Mouse (Mus musculus): ENCODE results near the gene Akt3. TPM values are rescaled to one million over a fixed set of nuclear protein-coding genes. Genes with fewer than 3 reads are reported as not detected.

Akt3 gene
- polyA plus RNA-seq, 1 experiment from 2014 or later, result 26.2 TPM

DNA sequence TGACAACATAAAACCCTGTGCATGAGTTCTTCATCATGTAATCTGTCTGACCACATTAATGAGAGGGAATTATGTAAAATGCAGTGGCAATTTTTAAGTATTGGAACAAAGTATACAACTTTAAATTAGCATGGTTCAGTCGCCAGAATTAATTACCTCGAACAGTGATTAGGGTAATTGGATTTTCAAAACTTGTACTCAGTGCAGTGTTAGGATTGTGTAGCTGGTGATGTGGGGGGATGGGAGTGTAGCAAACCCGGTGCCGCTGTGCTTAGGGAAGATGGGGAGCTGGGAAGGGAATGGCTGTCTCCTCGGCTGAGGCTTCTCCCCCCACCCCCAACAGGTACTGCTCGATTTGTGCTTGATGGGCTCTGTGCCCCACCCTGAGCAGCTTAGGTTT lies 255.1 kb downstream of the Akt3 start:
- Histone ChIP-seq H3K27ac (no peak overlapping the region), H3K4me1 (replicated peaks; ENCODE audit: control insufficient read depth, insufficient read depth, low read length) (peaks cover 19% of the 10 kb centered on the region), H3K9ac (no peak overlapping the region), H3K36me3 (replicated peaks; ENCODE audit: control insufficient read depth, insufficient read depth) (no peaks in the 10 kb centered on the region), H3K27me3 (ENCODE audit: control insufficient read depth, insufficient read depth, low read length) (no peaks in the 10 kb centered on the region), H3K9me3 (ENCODE audit: control insufficient read depth, low read length) (no peaks in the 10 kb centered on the region), H3K4me2 (replicated peaks) (no peak overlapping the region), H3K4me3 (replicated peaks; ENCODE audit: low read length) (no peak overlapping the region)
- DNase-seq (ENCODE audit: low spot score) (no peak), ATAC-seq (ENCODE audit: low FRiP score) (no peak)
- WGBS, result 53% methylated on average over 6 of the region's 6 CpGs

GRCm38 (mm10) chr1:176999011-176999410 lies 259.0 kb downstream of the Akt3 start:
- Histone ChIP-seq H3K4me3 (replicated peaks; ENCODE audit: low read length) (no peak overlapping the region), H3K9ac (no peak overlapping the region), H3K9me3 (ENCODE audit: control insufficient read depth, low read length) (no peaks in the 10 kb centered on the region), H3K36me3 (replicated peaks; ENCODE audit: control insufficient read depth, insufficient read depth) (no peaks in the 10 kb centered on the region), H3K27me3 (ENCODE audit: control insufficient read depth, insufficient read depth, low read length) (no peaks in the 10 kb centered on the region), H3K4me1 (replicated peaks; ENCODE audit: control insufficient read depth, insufficient read depth, low read length) (peaks cover 50% of the 10 kb centered on the region), H3K27ac (peak overlapping the region; percentile 76; the same call in 1 of the 2 replicates), H3K4me2 (replicated peaks) (no peak overlapping the region)
- peak; percentile 59 for ATAC-seq (ENCODE audit: low FRiP score)
- peak; percentile 59 for DNase-seq (ENCODE audit: low spot score)
- 12% methylated on average over 6 of the region's 6 CpGs for WGBS

GRCm38 (mm10) chr1:176997711-176998689 lies 260.0 kb downstream of the Akt3 start:
- Histone ChIP-seq H3K27me3 (ENCODE audit: control insufficient read depth, insufficient read depth, low read length) (no peaks in the 10 kb centered on the region), H3K36me3 (replicated peaks; ENCODE audit: control insufficient read depth, insufficient read depth) (no peaks in the 10 kb centered on the region), H3K4me1 (replicated peaks; ENCODE audit: control insufficient read depth, insufficient read depth, low read length) (peaks cover 55% of the 10 kb centered on the region), H3K9ac (peak overlapping the region; percentile 51), H3K4me2 (replicated peaks) (peak overlapping the region; percentile 46), H3K9me3 (ENCODE audit: control insufficient read depth, low read length) (no peaks in the 10 kb centered on the region), H3K4me3 (replicated peaks; ENCODE audit: low read length) (no peak overlapping the region), H3K27ac (peak overlapping the region; percentile 76)
- ATAC-seq (ENCODE audit: low FRiP score) (peak; percentile 21; the same call in 1 of the 2 replicates), DNase-seq (ENCODE audit: low spot score) (no peak)
- 17% methylated on average over 33 of the region's 33 CpGs for WGBS

DNA sequence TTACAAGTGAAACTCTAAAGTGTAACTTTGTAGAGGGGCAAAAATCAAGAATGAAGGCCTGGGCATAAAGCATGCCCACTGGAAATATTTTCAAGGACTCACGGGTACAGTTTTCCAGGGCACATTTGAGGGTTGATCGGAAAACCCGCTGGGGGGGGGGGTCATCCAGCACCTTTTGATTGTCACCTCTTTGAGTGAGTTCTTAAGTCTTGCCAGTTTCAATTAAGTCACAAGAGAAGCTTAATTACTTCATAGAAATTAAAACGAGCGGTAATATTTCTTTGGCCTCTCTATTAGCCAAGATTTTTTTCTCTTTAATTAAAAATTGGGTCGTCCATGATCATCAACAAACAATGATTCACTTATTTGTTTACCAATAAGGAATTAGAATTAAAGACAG lies 260.7 kb downstream of the Akt3 start:
- Histone ChIP-seq H3K9me3 (ENCODE audit: control insufficient read depth, low read length) (no peaks in the 10 kb centered on the region), H3K27ac (peak overlapping the region; percentile 76), H3K4me2 (replicated peaks) (peak overlapping the region; percentile 46), H3K4me1 (replicated peaks; ENCODE audit: control insufficient read depth, insufficient read depth, low read length) (peaks cover 55% of the 10 kb centered on the region), H3K36me3 (replicated peaks; ENCODE audit: control insufficient read depth, insufficient read depth) (no peaks in the 10 kb centered on the region), H3K9ac (peak overlapping the region; percentile 51; the same call in 1 of the 2 replicates), H3K27me3 (ENCODE audit: control insufficient read depth, insufficient read depth, low read length) (no peaks in the 10 kb centered on the region), H3K4me3 (replicated peaks; ENCODE audit: low read length) (no peak overlapping the region)
- WGBS, result 24% methylated on average over 6 of the region's 6 CpGs
- DNase-seq (ENCODE audit: low spot score), result no peak
- no peak for ATAC-seq (ENCODE audit: low FRiP score)

DNA sequence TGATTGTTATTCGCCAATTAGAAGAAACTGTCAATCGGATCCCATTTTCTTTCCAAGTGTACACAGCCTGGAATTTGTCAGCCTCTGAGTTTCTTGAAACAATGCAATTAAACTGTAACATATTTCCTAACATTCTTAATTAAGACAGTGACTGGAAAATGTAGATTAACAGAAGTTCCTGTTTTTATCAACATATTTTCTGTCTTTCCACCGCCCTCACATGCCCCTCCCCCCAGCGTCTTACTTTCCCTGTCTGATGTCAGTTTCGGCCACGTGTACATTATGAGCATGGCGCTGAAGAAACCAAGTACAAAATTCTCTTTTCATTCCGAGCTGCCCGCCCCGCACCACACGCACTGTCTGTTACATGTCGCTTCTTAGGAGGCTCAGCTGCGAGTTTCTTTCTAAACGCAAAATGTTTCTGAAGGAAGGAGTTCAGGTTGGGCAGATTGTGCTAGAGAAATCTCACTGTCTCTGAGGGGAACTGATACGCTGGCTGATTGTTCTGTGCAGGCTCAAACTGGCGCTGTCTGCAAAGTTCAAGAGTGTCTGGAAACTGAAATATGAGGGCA lies 261.3 kb downstream of the Akt3 start:
- 16% methylated on average over 16 of the region's 16 CpGs for WGBS
- H3K4me1 ChIP-seq (replicated peaks; ENCODE audit: control insufficient read depth, insufficient read depth, low read length), result peaks cover 55% of the 10 kb centered on the region
- ATAC-seq (ENCODE audit: low FRiP score), result no peak

GRCm38 (mm10) chr1:176996166-176996565 lies 261.8 kb downstream of the Akt3 start:
- Histone ChIP-seq H3K4me2 (replicated peaks) (no peak overlapping the region), H3K27ac (no peak overlapping the region), H3K9ac (no peak overlapping the region), H3K9me3 (ENCODE audit: control insufficient read depth, low read length) (no peaks in the 10 kb centered on the region), H3K36me3 (replicated peaks; ENCODE audit: control insufficient read depth, insufficient read depth) (no peaks in the 10 kb centered on the region), H3K4me1 (replicated peaks; ENCODE audit: control insufficient read depth, insufficient read depth, low read length) (peaks cover 55% of the 10 kb centered on the region), H3K4me3 (replicated peaks; ENCODE audit: low read length) (no peak overlapping the region), H3K27me3 (ENCODE audit: control insufficient read depth, insufficient read depth, low read length) (no peaks in the 10 kb centered on the region)
- WGBS, result 69% methylated on average over 3 of the region's 3 CpGs
- DNase-seq (ENCODE audit: low spot score) (no peak), ATAC-seq (ENCODE audit: low FRiP score) (no peak)

More for the DNA sequence above, 261.3 kb downstream of the Akt3 start:
- H3K27me3 ChIP-seq (ENCODE audit: control insufficient read depth, insufficient read depth, low read length), result no peaks in the 10 kb centered on the region
- H3K36me3 ChIP-seq (replicated peaks; ENCODE audit: control insufficient read depth, insufficient read depth), result no peaks in the 10 kb centered on the region
- no peak overlapping the region for H3K4me3 ChIP-seq (replicated peaks; ENCODE audit: low read length)
- no peak overlapping the region for H3K9ac ChIP-seq
- peak; percentile 50 for DNase-seq (ENCODE audit: low spot score)
- H3K9me3 ChIP-seq (ENCODE audit: control insufficient read depth, low read length), result no peaks in the 10 kb centered on the region
- peak overlapping the region; percentile 41 for H3K4me2 ChIP-seq (replicated peaks)
- H3K27ac ChIP-seq, result peak overlapping the region; percentile 50; the same call in 1 of the 2 replicates

DNA sequence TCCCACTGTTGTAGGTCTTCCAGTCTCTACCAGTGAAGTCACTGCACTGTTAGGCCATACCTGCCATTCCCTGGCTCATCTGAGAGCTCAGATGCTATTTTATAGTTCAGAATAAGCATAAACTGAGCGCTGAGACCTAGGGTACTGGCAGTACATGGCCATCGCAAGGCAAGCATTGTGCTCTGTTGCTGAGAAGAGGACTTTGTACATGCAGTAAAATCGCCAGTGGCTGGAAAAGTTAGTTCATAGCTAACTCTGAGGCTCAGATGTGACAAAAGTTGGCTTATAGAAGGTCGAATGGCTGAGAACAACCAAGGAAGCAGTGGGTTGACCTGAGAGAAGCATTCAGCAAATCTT lies 262.6 kb downstream of the Akt3 start:
- 78% methylated on average over 4 of the region's 4 CpGs for WGBS
- Histone ChIP-seq H3K36me3 (replicated peaks; ENCODE audit: control insufficient read depth, insufficient read depth) (no peaks in the 10 kb centered on the region), H3K4me3 (replicated peaks; ENCODE audit: low read length) (no peak overlapping the region), H3K27me3 (ENCODE audit: control insufficient read depth, insufficient read depth, low read length) (no peaks in the 10 kb centered on the region), H3K9me3 (ENCODE audit: control insufficient read depth, low read length) (no peaks in the 10 kb centered on the region), H3K4me1 (replicated peaks; ENCODE audit: control insufficient read depth, insufficient read depth, low read length) (peaks cover 55% of the 10 kb centered on the region), H3K4me2 (replicated peaks) (no peak overlapping the region), H3K27ac (peak overlapping the region; percentile 60), H3K9ac (no peak overlapping the region)
- DNase-seq (ENCODE audit: low spot score), result no peak
- ATAC-seq (ENCODE audit: low FRiP score), result no peak

GRCm38 (mm10) chr1:176994707-176995418 lies 263.1 kb downstream of the Akt3 start:
- peaks cover 54% of the 10 kb centered on the region for H3K4me1 ChIP-seq (replicated peaks; ENCODE audit: control insufficient read depth, insufficient read depth, low read length)
- no peak overlapping the region for H3K4me3 ChIP-seq (replicated peaks; ENCODE audit: low read length)
- no peak overlapping the region for H3K4me2 ChIP-seq (replicated peaks)
- peak overlapping the region; percentile 6; the same call in 1 of the 2 replicates for H3K9ac ChIP-seq
- whole genome bisulfite sequencing, result 20% methylated on average over 11 of the region's 11 CpGs
- H3K27me3 ChIP-seq (ENCODE audit: control insufficient read depth, insufficient read depth, low read length), result no peaks in the 10 kb centered on the region
- H3K9me3 ChIP-seq (ENCODE audit: control insufficient read depth, low read length), result no peaks in the 10 kb centered on the region
- no peaks in the 10 kb centered on the region for H3K36me3 ChIP-seq (replicated peaks; ENCODE audit: control insufficient read depth, insufficient read depth)
- DNase-seq (ENCODE audit: low spot score) (peak; percentile 48), ATAC-seq (ENCODE audit: low FRiP score) (peak; percentile 32; the same call in 1 of the 2 replicates)
- peak overlapping the region; percentile 60 for H3K27ac ChIP-seq

GRCm38 (mm10) chr1:176994087-176994486 lies 263.9 kb downstream of the Akt3 start:
- no peak overlapping the region for H3K4me3 ChIP-seq (replicated peaks; ENCODE audit: low read length)
- H3K9me3 ChIP-seq (ENCODE audit: control insufficient read depth, low read length), result no peaks in the 10 kb centered on the region
- ATAC-seq (ENCODE audit: low FRiP score) (peak; percentile 73), DNase-seq (ENCODE audit: low spot score) (peak; percentile 48)
- H3K4me1 ChIP-seq (replicated peaks; ENCODE audit: control insufficient read depth, insufficient read depth, low read length), result peaks cover 47% of the 10 kb centered on the region
- H3K27me3 ChIP-seq (ENCODE audit: control insufficient read depth, insufficient read depth, low read length), result no peaks in the 10 kb centered on the region
- no peak overlapping the region for H3K4me2 ChIP-seq (replicated peaks)
- 0 out of 2 replicates have a peak overlapping the region, but pooled peaks have one; percentile 6 for H3K9ac ChIP-seq
- 7% methylated on average over 7 of the region's 7 CpGs for WGBS
- H3K27ac ChIP-seq, result peak overlapping the region; percentile 60
- no peaks in the 10 kb centered on the region for H3K36me3 ChIP-seq (replicated peaks; ENCODE audit: control insufficient read depth, insufficient read depth)
